Mouse (Mus musculus) midbrain, embryonic 10.5 days (tissue): ENCODE data around the gene Tarsl2. TPM values are rescaled to one million over a fixed set of nuclear protein-coding genes. Genes with fewer than 3 reads are reported as not detected.

Experiments used
- DNase-seq: peaks from one replicate; pipeline ENCODE4 v3.0.0-alpha.2; 2017; ENCODE audit warnings: low spot score
- H3K27ac ChIP-seq: fragments of 300-500 bp; sonication (generic); replicated peaks from 2 replicates; pipeline ENCODE4 v1.5.1; 2016; ENCODE audit warnings: mild to moderate bottlenecking
- H3K27me3 ChIP-seq: fragments of 300-500 bp; sonication (generic); 2 replicates; pipeline ENCODE4 v1.6.1; 2016; ENCODE audit warnings: low read depth, mild to moderate bottlenecking; ENCODE audit not compliant: poor library complexity, severe bottlenecking
- H3K36me3 ChIP-seq: fragments of 300-500 bp; sonication (generic); 2 replicates; pipeline ENCODE4 v1.6.1; 2016; ENCODE audit warnings: mild to moderate bottlenecking, moderate library complexity
- H3K4me1 ChIP-seq: fragments of 300-500 bp; sonication (generic); 2 replicates; pipeline ENCODE4 v1.6.1; 2016
- H3K4me3 ChIP-seq: fragments of 300-500 bp; sonication (generic); 2 replicates; pipeline ENCODE4 v1.5.1; 2016; ENCODE audit warnings: mild to moderate bottlenecking, moderate library complexity
- H3K9me3 ChIP-seq: fragments of 300-500 bp; sonication (generic); replicated peaks from 2 replicates; pipeline ENCODE4 v1.6.1; 2016; ENCODE audit warnings: mild to moderate bottlenecking
- WGBS: fragments of 180-500 bp; shearing (Covaris S2); methylation state at CpG from one replicate; pipeline ENCODE4 v1.1.7; 2016; 5-methylcytosine and 5-hydroxymethylcytosine counted together
- polyA plus RNA-seq: library from polyadenylated mRNA; unstranded; fragments of >200 nt; fragmentation: Nextera tagmentation; extraction: Ambion mirVana; gene quantifications from 2 replicates; pipeline ENCODE4 v1.2.1, GENCODE M21; 2016

Gene Tarsl2
- polyA plus RNA-seq = 8.0 and 8.3 TPM in 2 replicates

GRCm38 (mm10) chr7:65644643-65645351, at the start of gene Tarsl2:
Tarsl2 (plus strand) TSS chr7:65644898.
- Histone ChIP-seq H3K27ac (peak within 1 kb of the TSS; percentile 90), H3K27me3 (peaks cover 28% of the 10 kb centered on the region), H3K9me3 (peaks cover 10% of the 10 kb centered on the region), H3K4me1 (peaks cover 17% of the 10 kb centered on the region), H3K4me3 (peak within 1 kb of the TSS; percentile 67), H3K36me3 (peaks cover 25% of the 10 kb centered on the region)
- peak; percentile 98 for DNase-seq
- under 1% methylated on average over 64 of the region's 64 CpGs for WGBS

DNA sequence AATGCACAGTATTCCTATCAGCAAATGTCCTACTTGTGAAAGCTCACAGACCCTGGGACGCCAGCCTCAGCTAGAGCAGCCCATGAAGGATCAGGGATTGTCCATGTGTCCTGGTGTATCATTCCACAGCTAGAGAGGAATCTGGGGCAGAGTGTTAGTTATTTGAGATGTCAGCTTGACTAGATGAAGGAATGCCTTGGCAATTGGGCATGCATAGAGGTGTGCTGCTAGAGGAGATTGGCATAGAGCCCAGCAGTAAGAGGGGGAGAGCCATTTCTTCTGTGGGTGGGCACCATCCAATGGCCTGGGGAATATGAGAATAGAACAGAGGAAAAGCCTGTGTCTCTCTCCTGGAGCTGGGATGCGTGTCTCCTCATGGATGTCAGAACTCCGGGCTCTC, 38.6 kb upstream of the Tarsl2 start:
- WGBS = 83% methylated on average over 3 of the region's 3 CpGs
- no peak for DNase-seq

GRCm38 (mm10) chr7:65607003-65607402, 37.7 kb upstream of the Tarsl2 start:
- WGBS = 83% methylated on average over 5 of the region's 5 CpGs
- no peaks in the 10 kb centered on the region for H3K36me3 ChIP-seq

More for the DNA sequence above, 38.6 kb upstream of the Tarsl2 start:
- no peaks in the 10 kb centered on the region for H3K4me1 ChIP-seq
- no peaks in the 10 kb centered on the region for H3K36me3 ChIP-seq
- H3K27me3 ChIP-seq = no peaks in the 10 kb centered on the region
- H3K4me3 ChIP-seq = no peak overlapping the region
- no peaks in the 10 kb centered on the region for H3K9me3 ChIP-seq
- H3K27ac ChIP-seq = no peak overlapping the region

GRCm38 (mm10) chr7:65610171-65610570, 34.5 kb upstream of the Tarsl2 start:
- DNase-seq = no peak
- H3K9me3 ChIP-seq = no peaks in the 10 kb centered on the region
- H3K4me3 ChIP-seq = no peak overlapping the region
- no peaks in the 10 kb centered on the region for H3K27me3 ChIP-seq
- WGBS = 78% methylated on average over 5 of the region's 5 CpGs
- H3K4me1 ChIP-seq = no peaks in the 10 kb centered on the region
- no peak overlapping the region for H3K27ac ChIP-seq
- H3K36me3 ChIP-seq = no peaks in the 10 kb centered on the region

More at GRCm38 (mm10) chr7:65607003-65607402, 37.7 kb upstream of the Tarsl2 start:
- DNase-seq = no peak
- Histone ChIP-seq H3K4me1 (no peaks in the 10 kb centered on the region), H3K27me3 (no peaks in the 10 kb centered on the region), H3K27ac (no peak overlapping the region), H3K4me3 (no peak overlapping the region), H3K9me3 (no peaks in the 10 kb centered on the region)

DNA sequence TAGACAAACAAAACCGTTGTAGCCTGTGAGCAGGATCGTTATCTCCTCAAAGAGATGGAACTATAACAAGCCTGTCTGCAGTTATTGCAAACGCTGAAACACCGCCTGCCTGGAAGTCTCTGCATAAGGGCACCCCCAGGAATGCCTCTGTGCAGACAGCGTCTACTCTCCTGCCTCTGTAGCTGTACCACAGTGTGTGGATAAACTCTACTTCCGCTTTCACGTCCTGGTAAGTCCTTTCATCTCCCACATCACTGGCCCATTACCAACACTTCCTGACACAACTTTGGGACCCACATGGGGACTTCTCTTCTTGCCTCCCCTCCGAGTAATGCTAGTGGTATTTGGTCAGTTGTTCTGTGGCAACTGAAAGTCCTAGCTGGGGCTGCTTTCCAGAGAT, 34.0 kb upstream of the Tarsl2 start:
- H3K4me3 ChIP-seq = no peak overlapping the region
- no peaks in the 10 kb centered on the region for H3K36me3 ChIP-seq
- WGBS = 88% methylated on average over 8 of the region's 8 CpGs
- no peaks in the 10 kb centered on the region for H3K9me3 ChIP-seq
- no peak overlapping the region for H3K27ac ChIP-seq
- no peak for DNase-seq
- H3K4me1 ChIP-seq = no peaks in the 10 kb centered on the region
- H3K27me3 ChIP-seq = no peaks in the 10 kb centered on the region

DNA sequence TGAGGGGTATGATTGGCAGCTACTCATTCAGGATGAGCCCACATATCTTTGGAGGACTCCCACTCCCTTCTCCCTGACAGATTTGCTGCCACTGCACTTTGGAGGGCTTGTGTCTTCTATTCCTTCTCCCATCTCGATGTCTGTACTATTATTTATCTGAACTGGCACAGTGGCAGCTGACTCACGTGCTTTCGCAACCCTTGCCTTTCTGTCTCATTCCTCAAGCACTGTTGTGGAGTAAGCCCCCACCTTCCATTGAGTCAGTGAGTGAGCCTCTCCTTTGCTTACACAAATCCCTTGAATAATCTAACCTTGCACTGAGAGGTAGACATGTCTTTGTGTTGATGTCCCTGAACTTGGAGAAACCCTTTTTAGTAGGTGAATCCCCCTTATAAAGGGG, 33.4 kb upstream of the Tarsl2 start:
- no peaks in the 10 kb centered on the region for H3K27me3 ChIP-seq
- 88% methylated on average over 3 of the region's 3 CpGs for WGBS

GRCm38 (mm10) chr7:65613723-65614122, 31.0 kb upstream of the Tarsl2 start:
- Histone ChIP-seq H3K4me3 (no peak overlapping the region), H3K27ac (no peak overlapping the region), H3K4me1 (no peaks in the 10 kb centered on the region), H3K27me3 (no peaks in the 10 kb centered on the region), H3K36me3 (no peaks in the 10 kb centered on the region), H3K9me3 (no peaks in the 10 kb centered on the region)
- 81% methylated on average over 5 of the region's 5 CpGs for WGBS
- no peak for DNase-seq

More for the DNA sequence above, 33.4 kb upstream of the Tarsl2 start:
- no peak overlapping the region for H3K4me3 ChIP-seq
- no peak for DNase-seq
- no peaks in the 10 kb centered on the region for H3K36me3 ChIP-seq
- no peaks in the 10 kb centered on the region for H3K4me1 ChIP-seq
- H3K9me3 ChIP-seq = no peaks in the 10 kb centered on the region
- H3K27ac ChIP-seq = no peak overlapping the region

DNA sequence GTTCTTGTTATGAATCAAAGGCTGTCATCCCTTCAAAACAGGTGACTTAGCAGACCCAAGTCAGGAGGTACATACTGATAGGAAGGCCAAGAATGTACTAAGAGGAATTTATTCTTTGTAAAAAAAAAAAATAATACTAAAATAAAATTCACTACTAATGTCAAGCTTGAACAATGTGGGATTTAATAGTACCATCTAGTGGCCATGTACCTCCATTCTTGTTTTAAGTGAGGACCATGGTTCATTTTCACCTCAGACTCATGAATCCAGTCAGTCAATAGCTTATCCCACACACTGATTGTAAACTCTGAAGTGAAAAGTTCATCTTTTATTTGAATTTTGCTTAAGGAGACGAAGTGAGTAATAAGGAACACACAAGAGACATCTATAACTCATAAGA, 25.9 kb upstream of the Tarsl2 start:
- no peak for DNase-seq
- H3K4me1 ChIP-seq = no peaks in the 10 kb centered on the region
- H3K4me3 ChIP-seq = no peak overlapping the region
- 80% methylated on average over 1 of the region's 1 CpGs for WGBS
- H3K9me3 ChIP-seq = no peaks in the 10 kb centered on the region
- no peaks in the 10 kb centered on the region for H3K27me3 ChIP-seq
- no peak overlapping the region for H3K27ac ChIP-seq
- H3K36me3 ChIP-seq = no peaks in the 10 kb centered on the region

- H3K4me3 ChIP-seq = no peak overlapping the region
- no peaks in the 10 kb centered on the region for H3K9me3 ChIP-seq
- 90% methylated on average over 7 of the region's 7 CpGs for WGBS
- H3K27me3 ChIP-seq = no peaks in the 10 kb centered on the region
- no peaks in the 10 kb centered on the region for H3K4me1 ChIP-seq
- no peaks in the 10 kb centered on the region for H3K36me3 ChIP-seq
- no peak for DNase-seq
- no peak overlapping the region for H3K27ac ChIP-seq
Observed at GRCm38 (mm10) chr7:65620746-65621145, 24.0 kb upstream of the Tarsl2 start.

DNA sequence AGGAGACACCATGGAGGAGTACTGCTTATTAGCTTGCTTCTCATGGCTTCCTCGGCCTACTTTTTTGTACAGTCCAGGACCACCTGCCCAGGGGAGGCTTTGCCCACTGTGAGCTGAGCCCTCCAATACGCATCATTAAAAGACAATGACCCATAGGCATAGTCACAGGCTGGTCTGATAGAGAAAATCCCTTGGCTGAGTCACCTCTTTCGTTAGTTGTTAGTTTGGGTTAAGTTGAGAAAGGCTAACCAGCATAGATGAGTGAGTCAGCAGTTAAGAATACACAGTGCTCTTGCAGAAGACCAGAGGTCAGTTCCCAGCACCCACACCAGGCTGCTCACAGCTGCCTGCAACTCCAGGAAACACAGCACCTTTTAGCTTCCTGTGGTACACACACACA, 21.4 kb upstream of the Tarsl2 start:
- Histone ChIP-seq H3K9me3 (no peaks in the 10 kb centered on the region), H3K27me3 (no peaks in the 10 kb centered on the region), H3K27ac (no peak overlapping the region), H3K36me3 (no peaks in the 10 kb centered on the region), H3K4me3 (no peak overlapping the region), H3K4me1 (no peaks in the 10 kb centered on the region)
- no peak for DNase-seq
- 90% methylated on average over 3 of the region's 3 CpGs for WGBS

GRCm38 (mm10) chr7:65625528-65625927, 19.2 kb upstream of the Tarsl2 start:
- H3K4me3 ChIP-seq = no peak overlapping the region
- WGBS = 63% methylated on average over 2 of the region's 2 CpGs
- no peak for DNase-seq

DNA sequence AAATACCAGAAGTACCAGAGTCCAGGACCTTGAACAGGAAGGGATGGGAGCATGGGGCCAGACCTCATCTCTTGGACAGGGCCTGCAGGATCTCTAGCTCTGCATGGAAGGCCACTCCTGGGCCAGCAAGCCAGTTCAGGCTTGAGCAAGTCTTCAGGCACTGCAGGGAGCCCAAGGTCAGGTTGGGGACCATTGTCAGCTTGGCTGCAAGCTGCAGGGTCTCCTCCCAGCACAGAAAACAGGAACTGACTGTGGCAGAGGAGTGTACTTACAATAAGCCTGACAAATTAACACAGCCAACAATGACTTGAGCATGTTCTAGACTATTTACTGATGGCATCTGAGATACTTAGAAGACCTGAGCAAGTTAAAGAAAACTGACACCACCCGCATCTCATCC, 14.9 kb upstream of the Tarsl2 start:
- H3K27ac ChIP-seq = no peak overlapping the region
- no peak for DNase-seq
- WGBS = 87% methylated on average over 1 of the region's 1 CpGs
- no peaks in the 10 kb centered on the region for H3K9me3 ChIP-seq
- no peak overlapping the region for H3K4me3 ChIP-seq
- 0 out of 2 replicates have a peak, but pooled peaks cover 4% of the 10 kb centered on the region for H3K27me3 ChIP-seq
- no peaks in the 10 kb centered on the region for H3K4me1 ChIP-seq
- no peaks in the 10 kb centered on the region for H3K36me3 ChIP-seq

More at GRCm38 (mm10) chr7:65625528-65625927, 19.2 kb upstream of the Tarsl2 start:
- no peaks in the 10 kb centered on the region for H3K9me3 ChIP-seq
- no peaks in the 10 kb centered on the region for H3K4me1 ChIP-seq
- no peaks in the 10 kb centered on the region for H3K27me3 ChIP-seq
- H3K36me3 ChIP-seq = no peaks in the 10 kb centered on the region
- H3K27ac ChIP-seq = no peak overlapping the region

GRCm38 (mm10) chr7:65630661-65631060, 14.0 kb upstream of the Tarsl2 start:
- Histone ChIP-seq H3K4me3 (no peak overlapping the region), H3K9me3 (no peaks in the 10 kb centered on the region), H3K27me3 (0 out of 2 replicates have a peak, but pooled peaks cover 10% of the 10 kb centered on the region), H3K27ac (no peak overlapping the region), H3K4me1 (no peaks in the 10 kb centered on the region), H3K36me3 (no peaks in the 10 kb centered on the region)
- no peak for DNase-seq
- WGBS = 79% methylated on average over 5 of the region's 5 CpGs
